Mouse (Mus musculus): ENCODE measurements around the gene Myocos. TPM values are rescaled to one million over a fixed set of nuclear protein-coding genes. Genes with fewer than 3 reads are reported as not detected.
"Not testable (repeated sequence)": the region's sequence is repeated elsewhere in the genome, so short reads cannot be mapped to it uniquely, and the experiment has no call there.

Myocos gene
- total RNA-seq (2021): not detected
- long read RNA-seq, experiment 1: 0 reads
- long read RNA-seq, experiment 2: 0 reads

DNA sequence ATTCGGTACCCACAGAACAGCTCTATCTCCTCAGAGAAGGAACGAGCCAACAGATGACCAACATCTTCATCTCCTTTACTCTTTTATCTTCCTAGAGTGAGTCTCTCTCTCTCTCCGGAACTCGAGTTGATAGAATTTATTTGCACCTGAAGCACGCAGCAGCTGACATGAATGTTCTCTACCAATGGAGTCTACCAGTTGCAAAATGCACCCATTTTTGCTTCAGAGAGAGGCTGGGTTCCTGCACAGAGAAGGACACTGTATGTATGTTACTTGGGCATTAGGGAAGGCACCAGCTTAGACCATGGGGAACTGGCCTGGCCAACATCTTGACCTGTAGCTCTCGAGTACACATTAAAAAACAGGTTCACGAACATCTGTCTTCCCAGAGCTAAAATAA lies at the start of gene Myocos:
TSS of gene Myocos (minus strand) at position 101 of the 400 bp plus-strand sequence.
- no peak for DNase-seq (ENCODE audit: low spot score in 2 of 2)

DNA sequence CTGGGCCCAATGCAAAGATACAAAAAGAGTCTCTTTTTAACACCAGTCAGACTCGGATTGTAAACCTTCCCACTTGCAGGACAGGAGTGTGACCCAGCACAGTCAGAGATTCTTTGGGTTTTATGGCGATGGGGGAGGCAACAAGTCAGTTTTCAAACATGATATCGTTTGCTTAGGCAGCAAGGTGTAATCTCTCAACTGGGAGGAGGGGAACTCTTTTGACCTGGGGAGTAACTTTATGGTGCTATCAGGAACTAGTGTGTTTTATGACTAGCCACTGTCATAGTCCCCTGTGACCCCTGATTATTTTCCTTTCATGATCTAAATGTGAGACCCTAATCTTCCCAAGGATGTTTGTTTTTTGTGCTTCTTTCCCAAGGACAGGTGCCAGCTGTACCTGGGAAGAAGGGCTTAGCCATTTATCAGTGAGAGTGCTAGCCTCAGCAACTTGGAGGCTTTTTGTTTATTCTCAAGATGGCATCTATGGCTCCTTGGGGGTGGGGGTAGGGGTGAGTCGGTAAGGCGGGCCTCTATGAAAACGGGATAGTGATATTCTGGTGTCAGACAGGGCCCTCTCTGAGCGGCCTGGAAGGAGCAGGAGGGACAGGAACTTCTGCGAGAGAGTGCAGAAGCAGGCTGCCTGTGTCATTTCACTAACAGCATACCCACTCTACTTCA lies 42.5 kb upstream of the Myocos start:
- no peak for DNase-seq (ENCODE audit: low spot score in 2 of 2)

DNA sequence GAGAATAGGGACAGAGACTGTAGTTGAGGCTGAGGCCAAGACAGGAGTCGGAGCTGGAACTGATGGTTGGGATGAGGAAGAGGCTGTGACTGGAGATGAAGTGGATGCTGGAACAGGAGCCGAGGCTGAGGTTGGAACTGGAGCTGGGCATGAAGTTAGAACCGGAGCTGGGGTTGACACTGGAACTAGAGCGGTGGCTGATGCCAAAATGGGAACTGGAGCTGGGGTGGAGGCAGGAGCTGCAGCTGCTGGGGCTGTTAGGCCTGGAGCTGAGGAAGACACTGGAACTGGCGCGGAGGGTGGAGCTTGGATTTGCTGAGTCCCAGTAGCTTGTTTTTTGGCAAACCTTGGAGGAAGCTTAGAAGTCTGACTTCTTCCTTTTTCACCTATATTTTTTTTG lies 39.8 kb upstream of the Myocos start:
- no peak for DNase-seq (ENCODE audit: low spot score in 2 of 2)

DNA sequence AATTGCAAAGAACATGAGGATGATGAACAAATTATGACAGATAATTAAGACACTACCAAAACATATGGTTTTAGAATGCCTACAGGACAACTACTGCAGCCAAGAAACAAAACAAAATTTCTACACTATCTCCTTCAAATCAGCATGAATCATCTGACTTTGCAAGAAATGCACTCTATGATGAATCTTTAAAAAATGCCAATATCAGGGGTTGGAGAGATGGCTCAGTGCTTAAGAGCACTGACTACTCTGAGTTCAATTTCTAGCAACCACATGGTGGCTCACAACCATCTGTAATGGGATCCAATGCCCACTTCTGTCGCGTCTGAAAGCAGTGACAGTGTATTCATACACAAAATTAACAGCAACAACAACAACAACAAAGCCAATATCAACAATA lies 35.7 kb upstream of the Myocos start:
- DNase-seq (ENCODE audit: low spot score in 2 of 2): no peak

GRCm38 (mm10) chr1:162665486-162666174 lies 7.6 kb upstream of the Myocos start:
- DNase-seq (ENCODE audit: low spot score in 2 of 2): no peak

DNA sequence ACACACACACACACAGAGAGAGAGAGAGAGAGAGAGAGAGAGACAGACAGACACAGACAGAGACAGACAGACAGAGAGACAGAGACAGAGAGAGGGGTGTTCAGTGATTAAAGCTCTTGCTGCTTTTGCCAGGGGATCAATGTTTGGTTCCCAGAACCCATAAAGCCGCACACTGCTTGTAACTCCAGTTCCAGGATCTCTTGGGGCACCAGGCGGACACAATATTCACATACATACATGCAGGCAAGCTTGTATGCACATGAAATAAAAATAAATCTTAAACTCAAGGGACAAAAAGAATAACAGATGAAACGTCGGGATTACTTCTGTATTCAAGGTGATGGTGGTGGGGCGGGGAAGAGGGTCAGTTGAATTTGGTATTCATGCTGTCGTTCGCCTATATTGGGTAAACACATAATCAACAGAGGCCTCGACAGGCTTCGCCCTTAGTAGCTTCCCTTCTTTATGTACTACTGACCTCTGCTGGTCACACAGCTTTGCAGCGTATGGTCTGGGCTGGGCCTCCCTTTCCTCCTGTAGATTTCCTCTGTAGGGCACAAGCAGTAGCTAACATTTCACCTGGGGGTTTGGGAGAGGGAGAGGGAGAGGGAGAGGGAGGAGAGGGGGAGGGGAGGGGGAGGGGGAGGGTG lies 6.9 kb upstream of the Myocos start:
- peak; percentile 57 to 84 for DNase-seq (ENCODE audit: low spot score in 2 of 2)

DNA sequence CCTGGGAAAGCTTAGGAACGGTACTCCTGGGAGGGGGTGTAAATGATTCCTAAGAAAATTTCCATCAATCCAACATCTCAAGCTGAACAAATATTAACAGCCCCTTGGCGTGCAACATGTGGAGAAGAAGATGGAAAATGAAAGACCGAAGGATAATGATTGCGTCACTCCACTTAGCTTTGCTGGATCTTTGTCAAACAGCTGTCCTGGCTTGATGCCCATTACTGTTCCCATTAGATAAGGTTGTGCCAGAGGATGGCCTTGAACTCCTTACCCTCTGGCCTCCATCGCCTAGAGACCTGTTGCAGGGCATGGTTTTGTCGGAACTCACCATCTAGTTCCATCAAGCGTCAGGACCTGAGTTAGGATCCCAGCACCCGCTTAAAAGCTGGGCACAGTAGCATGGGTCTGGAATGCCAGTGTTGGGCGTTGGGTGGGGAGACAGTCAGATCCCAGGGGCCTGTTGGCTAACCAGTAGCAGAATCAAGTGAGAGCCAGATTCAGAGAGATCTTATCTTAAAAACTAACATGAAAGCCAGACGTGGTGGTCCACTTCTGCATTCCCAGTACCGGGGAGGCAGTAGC lies 2.3 kb upstream of the Myocos start:
- DNase-seq (ENCODE audit: low spot score in 2 of 2): no peak

DNA sequence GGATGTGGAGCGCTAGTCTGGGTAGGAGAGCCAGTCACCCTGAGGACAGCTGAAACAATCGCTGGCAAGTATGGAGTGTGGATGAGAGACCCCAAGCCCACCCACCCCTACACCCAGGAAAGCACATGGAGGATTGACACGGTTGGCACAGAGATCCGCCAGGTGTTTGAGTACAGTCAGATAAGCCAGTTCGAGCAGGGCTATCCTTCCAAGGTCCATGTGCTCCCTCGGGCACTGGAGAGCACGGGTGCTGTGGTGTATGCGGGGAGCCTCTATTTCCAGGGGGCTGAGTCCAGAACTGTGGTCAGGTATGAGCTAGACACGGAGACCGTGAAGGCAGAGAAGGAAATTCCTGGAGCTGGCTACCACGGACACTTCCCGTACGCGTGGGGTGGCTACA lies 9.6 kb downstream of the Myocos start:
- no peak for DNase-seq (ENCODE audit: low spot score in 2 of 2)

GRCm38 (mm10) chr1:162646083-162646686 lies 11.8 kb downstream of the Myocos start:
- no peak for DNase-seq (ENCODE audit: low spot score in 2 of 2)

DNA sequence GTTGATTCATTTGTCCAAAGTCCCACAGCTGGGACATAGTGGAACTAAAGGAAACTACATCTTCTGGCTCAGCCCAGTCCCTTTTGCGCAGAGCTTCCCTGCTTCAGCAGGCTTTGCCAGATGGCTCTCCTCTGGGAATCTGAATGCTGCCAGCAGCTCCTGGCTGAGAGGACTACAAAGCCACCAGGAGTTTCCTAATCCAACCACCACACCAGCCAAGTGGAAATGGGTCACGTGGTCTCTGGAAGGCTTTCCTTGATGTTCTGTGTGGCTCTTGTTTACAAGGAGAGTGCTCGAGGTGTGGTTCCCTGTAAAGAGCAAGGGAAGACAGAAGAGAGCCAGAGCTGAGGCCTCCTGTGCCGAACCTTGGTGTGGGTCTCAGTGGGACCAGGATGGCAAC lies 14.3 kb downstream of the Myocos start:
- peak; percentile 57 to 90 for DNase-seq (ENCODE audit: low spot score in 2 of 2)

- DNase-seq (ENCODE audit: low spot score in 2 of 2): no peak
Observed at GRCm38 (mm10) chr1:162642591-162642990, 15.4 kb downstream of the Myocos start.

GRCm38 (mm10) chr1:162639861-162640260 lies 18.2 kb downstream of the Myocos start:
- DNase-seq (ENCODE audit: low spot score in 2 of 2): no peak

DNA sequence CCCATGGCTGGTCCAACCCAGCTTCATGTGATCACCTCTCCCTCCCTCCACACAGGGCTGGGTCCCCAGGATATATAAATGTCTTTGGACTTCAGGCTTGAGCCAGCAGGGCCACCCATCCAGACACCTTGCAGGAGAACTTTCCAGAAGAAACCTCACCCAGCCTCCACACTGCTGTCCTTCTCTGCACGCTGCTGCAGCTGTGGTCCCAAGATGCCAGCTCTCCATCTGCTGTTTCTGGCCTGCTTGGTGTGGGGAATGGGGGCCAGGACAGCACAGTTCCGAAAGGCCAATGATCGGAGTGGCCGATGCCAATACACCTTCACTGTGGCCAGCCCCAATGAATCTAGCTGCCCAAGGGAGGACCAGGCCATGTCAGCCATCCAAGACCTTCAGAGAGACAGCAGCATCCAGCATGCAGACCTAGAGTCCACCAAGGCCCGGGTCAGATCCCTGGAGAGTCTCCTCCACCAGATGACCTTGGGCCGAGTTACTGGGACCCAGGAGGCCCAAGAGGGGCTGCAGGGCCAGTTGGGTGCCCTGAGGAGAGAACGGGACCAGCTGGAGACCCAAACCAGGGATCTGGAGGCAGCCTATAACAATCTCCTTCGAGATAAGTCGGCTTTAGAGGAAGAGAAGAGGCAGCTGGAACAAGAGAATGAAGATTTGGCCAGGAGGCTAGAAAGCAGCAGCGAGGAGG lies 18.8 kb downstream of the Myocos start, which contains the start of gene Myoc:
TSS of gene Myoc (plus strand) at position 105 of the 700 bp plus-strand sequence.
- DNase-seq (ENCODE audit: low spot score in 2 of 2): no peak

GRCm38 (mm10) chr1:162638535-162638934 lies 19.5 kb downstream of the Myocos start:
- DNase-seq (ENCODE audit: low spot score in 2 of 2): no peak

GRCm38 (mm10) chr1:162636516-162636915 lies 21.5 kb downstream of the Myocos start:
- DNase-seq (ENCODE audit: low spot score in 2 of 2): no peak

GRCm38 (mm10) chr1:162635291-162635931 lies 22.6 kb downstream of the Myocos start:
- DNase-seq (ENCODE audit: low spot score in 2 of 2): peak in 1 of 2 experiments; percentile 22

- DNase-seq (ENCODE audit: low spot score in 2 of 2): not testable (repeated sequence)
Observed at GRCm38 (mm10) chr1:162628326-162628725, 29.7 kb downstream of the Myocos start.

DNA sequence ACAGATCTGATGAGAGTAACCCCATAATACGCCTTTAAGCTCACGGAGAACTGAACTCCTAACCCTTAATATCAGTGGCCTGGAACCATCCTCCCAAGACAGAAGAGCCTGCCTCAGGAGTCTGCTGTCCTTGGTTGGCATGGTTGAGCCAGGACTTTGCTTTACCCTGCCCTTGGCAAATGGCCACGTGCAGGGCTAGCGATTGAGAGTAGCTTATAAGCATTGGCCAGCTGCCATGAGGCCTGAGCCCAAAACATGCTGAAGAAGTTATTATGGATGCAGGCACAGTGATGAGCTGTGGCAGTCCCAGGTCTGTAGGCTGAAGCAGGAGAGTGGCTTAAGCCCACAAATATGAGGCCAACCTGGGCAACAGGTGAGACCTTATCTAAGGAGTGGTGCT lies 30.2 kb downstream of the Myocos start:
- DNase-seq (ENCODE audit: low spot score in 2 of 2): not testable (repeated sequence)

DNA sequence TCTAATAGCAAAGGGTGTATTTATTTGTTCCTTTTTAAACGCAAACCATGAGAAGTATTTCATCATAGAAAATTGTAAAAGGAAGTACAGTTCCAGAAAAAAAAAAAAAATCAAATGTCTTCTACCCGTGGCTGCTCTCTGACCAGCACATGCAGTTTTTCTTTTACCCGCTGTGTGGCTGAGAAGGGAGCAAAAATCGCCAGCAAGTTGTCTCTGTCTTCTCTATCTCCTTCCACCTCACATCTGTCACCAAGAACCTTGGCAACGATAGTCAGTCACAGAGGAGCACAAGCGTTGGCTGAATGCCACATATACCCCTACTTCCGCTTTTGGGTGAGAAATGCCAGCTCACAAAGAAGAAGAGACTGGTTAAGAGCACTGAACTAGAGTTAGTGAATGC lies 32.8 kb downstream of the Myocos start:
- DNase-seq (ENCODE audit: low spot score in 2 of 2): peak in 1 of 2 experiments; percentile 14

- no peak for DNase-seq (ENCODE audit: low spot score in 2 of 2)
Observed at GRCm38 (mm10) chr1:162623895-162624294, 34.1 kb downstream of the Myocos start.

All from layer of hippocampus, postnatal 14 days (tissue).